Mouse (Mus musculus) urinary bladder, postnatal 25 days (tissue): ENCODE data around the gene Dnaic2.
A peak's percentile ranks its signal among the peaks of the same experiment; 100 is the strongest.

ENCODE experiments used
- DNase-seq: peaks from one replicate; pipeline ENCODE4 v3.0.0; 2022; ENCODE audit warnings: low spot score

Dnaic2 gene

DNA sequence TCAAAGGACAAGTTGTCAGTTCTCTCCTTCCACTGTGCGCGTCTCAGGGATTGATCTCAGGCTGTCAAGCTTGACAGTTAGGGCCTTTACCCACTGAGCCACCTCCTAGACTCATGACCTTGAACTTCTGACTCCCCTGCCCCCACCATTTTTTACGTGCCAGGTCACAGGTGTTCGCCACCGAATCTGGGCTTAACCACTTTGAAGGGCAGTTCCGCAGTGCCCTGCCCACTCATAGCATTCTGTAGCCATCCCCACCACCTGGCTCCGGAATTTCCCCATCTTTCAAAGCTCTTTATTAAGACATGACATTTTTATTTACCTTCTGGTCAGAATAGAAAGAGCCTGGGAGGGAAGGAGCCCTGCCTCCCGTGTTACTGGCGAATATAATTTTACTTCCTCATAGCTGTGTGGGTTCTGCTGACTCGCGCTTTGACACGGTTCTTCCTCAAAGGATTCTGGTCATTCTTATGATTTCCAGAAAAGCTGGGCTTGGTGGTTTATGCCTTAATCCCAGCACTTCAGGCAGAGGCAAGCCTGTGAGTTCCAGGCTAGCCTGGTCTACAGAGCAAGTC is 20.4 kb downstream of the Dnaic2 start:
- DNase-seq = no peak

DNA sequence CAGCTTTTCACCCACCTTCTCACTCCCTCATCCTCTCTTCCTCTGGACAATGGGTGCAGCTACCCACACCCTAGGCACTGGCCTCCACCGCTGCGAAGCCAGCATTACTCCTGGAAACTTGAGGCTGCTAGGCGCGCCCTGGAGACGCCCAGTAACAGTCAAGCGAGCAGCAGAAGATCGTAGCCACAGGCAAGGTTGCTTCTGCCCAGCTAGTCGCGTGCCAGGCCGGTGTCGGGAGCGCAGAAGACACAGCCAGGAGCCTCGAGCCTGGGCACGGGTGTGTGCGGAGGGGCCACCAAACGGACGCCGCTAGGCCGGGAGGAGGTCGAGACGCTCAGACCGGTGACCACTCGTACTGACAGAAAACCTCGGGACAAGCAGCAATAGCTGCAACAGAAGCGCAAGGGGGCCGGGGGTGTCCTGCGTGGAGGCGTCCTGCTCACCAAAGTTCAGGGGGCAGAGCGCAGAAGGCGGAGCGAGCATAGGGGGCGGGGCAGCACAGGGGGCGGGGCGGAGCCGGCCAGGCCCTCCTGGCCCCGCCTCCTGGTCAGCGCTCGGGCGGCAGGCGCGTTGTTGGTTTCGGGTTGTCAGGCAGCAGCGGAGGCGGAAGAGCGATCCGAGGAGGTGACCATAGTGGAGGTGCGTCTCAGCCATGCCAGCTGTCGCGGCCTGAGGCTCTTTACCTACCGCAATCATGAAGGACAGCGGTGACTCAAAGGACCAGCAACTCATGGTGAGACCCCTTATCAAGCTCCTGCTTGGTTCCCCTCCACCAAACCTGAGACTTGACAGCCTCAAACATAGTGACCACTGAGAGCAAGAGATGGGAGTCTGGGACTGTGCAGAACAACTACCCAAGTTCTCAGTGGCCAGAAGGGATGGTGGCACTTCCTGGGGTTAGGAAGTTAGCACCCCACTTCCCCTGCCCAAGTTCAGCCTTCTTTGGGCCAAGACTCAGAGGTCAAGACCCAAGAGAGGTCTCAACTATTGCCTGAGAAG is 37.9 kb downstream of the Dnaic2 start, which contains the start of gene Kif19a:
TSS of gene Kif19a (plus strand) at position 569 of the 999 bp plus-strand sequence.
- DNase-seq = peak; percentile 43

DNA sequence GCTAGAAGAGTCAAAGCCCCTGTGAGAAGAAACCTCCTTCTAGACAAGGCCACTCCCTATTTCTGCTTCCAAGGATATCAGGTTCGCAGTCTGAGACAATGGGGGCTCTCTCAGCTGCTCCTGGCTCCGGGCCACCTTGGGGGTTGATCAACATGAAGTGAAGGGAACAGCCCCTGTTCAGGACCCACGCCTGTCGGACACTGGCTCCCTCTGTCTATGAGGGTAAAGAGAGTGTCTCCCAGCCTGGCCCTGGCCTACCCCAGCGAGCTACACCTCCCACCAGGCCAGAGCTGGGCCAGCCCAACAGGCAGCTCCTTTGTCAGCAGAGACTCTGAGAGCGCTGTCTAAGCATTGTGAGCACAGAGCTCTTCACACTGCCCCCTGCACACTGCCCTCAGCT is 42.7 kb downstream of the Dnaic2 start:
- DNase-seq = no peak

DNA sequence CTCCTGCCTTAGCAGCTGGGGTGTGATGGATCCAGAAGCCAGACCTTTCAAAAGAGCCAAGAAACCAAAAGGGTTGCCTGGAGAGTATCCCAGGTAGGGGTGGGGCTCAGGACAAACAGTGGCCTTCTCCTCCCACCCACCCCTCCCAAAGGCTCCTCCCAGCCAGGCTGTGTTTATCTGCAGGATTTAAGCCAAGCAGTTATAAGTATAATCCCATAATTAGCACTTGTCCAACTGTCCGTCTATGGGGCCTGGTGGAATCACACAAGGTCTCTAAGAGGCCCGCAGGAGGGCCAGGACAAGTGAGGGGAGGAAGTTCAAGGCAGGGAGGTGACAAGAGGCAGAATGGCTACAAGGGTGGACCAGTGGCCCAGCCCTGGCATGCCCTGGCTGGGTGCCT is 44.7 kb downstream of the Dnaic2 start:
- no peak for DNase-seq

DNA sequence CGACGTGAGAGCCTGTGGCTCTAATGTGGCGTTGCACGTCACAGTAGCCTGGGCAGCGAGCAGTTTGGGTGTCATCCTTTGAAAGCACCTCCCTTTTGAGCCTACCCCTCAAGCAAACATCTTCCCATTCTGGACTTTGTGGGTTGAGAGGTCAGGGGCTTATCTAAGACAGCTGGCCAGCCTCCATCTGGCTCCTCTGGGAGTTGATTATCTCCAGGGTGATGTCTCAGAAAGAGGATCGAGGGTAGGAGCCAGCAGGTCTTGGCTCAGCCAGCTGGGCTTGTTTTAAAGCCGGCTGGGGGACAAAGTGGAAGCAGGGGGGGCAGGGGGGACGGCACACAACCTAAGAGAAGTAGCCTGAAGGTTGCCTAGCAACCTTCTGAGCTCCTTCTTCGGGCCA is 52.9 kb downstream of the Dnaic2 start:
- no peak for DNase-seq

DNA sequence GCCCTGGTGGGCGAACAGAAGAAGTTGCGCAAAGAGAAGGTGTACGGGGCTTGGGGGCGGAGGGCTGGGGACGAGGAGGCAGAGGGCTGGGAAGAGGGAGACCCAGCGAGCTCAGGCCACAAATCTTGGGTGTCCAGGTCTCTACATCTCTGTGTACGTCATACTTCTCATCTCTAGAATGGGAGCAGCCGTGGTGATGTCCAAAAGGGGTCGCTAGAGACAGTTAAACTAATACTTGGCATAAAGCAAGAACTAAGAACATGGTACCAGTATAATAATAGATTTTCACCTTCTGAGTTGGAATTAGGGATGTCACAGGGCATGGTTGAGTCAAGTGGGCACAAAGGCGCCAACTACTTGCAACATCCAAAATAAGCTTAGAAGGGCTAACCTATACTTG is 58.7 kb downstream of the Dnaic2 start:
- no peak for DNase-seq

DNA sequence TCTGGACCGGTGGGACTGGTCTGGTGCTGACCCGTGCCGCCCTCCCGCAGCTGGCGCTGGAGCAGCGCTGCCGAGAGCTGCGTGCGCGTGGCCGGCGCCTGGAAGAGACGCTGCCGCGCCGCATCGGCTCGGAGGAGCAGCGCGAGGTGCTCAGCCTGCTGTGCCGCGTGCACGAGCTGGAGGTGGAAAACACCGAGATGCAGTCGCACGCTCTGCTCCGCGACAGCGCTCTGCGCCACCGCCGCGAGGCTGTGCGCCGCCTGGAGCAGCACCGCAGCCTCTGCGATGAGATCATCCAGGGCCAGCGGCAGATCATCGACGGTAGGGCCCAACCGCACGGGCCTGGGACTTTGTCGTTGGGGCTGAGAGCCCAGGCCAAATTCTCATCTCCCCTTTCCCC is 59.1 kb downstream of the Dnaic2 start:
- no peak for DNase-seq

DNA sequence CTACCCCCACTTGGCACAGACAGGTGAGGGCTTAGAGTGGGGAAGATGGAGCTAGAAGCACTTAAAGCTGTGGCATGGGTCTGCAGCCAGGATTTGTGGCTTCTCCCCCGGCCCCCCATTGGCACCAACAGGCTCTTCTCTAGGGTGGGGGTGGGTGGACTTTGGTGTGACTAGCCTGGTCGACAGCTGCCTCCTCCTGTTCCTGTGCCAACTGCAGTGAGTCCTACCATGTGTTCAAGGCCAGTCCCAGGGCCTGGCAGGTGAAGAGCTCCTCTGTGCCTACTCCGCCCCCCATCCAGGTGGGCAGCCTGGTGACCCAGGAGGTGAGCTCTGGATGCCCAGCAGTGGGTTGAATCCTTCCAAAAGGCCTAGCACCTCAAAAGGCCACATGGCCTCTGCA is 60.4 kb downstream of the Dnaic2 start:
- no peak for DNase-seq

DNA sequence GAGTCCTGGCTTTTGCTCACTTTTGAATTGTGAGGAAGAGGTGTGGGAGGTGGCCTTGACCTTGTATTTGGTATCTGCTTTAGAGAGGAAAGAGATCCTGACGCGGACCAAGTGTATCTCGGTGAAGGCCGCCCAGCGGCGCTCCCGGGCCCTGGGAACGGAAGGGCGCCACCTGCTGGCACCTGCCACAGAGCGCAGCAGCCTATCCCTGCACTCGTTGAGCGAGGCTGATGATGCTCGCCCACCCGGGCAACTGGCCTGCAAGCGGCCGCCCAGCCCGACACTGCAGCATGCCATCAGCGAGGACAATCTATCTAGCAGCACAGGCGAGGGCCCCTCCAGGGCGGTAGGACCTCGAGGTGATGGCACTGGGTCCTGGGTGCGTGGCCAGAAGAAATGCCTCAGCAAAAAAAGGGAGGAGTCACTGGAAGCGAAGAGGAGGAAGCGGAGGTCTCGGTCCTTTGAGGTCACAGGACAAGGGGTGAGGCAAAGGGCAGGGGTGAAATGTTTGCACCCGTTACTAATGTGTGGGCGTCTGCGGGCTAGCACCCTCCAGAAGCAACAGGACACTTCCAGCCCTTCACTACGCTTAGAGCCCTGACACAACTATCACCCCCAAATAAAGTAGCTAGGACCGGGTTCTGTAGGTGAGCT is 62.0 kb downstream of the Dnaic2 start:
- DNase-seq = peak; percentile 86

DNA sequence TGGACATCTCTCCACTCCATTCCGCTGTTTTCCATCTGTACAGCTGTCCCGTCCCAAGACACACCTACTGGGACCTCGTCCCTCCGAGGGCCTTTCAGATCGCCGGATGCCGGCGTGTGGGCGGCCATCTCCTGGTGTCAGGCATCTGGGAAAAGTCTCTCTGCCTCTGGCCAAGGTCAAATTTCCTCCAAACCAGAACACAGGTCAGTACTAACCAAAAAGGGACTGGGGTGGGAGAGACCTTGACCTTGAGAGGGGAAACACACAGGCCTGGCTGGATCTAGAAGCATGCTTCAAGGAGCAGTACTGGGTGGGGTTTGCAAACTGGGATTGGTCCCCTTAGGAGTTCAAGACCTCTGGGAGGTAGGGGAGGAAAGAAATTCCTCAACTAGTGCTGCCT is 62.5 kb downstream of the Dnaic2 start:
- DNase-seq = no peak

DNA sequence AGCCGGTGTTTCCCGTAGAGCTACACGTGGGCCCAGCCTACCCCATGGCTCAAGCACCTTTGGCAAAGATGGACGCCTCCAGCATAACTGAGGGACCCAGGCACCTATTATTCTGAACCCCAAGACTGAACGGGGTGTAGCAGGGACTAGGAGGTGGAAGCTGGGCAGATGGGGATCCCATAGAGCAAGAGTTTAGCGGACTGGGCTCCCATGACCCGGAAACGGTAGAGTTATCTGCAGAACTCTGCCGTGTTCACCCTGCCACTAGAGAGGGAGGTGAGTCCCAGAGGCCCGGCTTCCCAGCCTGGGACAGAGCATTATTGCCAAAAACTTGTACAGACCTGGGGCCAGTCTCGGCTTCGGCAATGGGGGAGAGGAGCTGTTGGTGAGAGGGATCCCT is 63.0 kb downstream of the Dnaic2 start:
- DNase-seq = no peak

DNA sequence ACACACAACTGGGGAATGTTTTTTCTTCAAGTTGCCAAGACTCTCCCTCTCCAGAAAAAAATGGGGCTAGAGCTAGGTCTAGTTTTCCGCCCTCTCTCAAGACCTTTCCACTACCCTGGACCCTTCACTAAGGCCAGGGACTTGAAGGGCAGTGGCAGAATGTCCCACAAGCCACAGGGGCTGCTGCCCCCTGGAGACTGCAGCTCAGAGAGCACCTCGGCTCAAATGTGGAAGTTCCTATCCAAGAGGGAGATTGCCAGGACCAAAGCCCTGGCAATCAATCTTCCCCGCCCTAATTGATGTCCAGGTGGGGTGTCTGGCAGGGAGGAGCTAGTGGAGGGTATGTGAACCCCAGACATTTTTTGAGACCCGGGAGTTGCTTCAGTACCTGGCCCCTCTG is 63.6 kb downstream of the Dnaic2 start:
- no peak for DNase-seq

DNA sequence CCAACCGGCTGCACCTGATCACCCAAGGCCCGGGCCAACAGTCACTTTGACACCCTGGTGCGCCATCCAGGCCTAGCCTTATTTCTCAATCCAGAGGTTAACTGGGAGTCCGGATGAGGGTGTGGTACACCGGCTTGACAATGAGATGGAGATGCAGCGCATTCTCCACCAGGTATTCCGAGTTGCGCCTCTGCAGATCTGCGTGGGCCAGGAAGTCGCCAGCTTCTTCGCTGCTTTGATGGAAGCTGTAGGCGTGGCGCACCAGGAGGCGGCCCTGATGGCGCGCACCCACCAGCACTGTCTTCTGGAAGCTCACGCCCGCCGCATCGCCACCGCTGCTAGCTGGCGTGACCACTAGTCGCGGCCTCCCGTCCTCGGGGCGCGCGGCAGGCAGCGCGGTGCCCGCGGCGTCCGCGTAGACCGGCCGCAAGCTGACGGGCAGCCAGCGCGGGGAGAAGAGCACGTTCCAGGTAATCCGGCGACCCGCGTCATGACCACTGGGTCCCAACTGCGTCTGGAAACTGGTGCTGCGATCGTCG is 64.2 kb downstream of the Dnaic2 start:
- no peak for DNase-seq

DNA sequence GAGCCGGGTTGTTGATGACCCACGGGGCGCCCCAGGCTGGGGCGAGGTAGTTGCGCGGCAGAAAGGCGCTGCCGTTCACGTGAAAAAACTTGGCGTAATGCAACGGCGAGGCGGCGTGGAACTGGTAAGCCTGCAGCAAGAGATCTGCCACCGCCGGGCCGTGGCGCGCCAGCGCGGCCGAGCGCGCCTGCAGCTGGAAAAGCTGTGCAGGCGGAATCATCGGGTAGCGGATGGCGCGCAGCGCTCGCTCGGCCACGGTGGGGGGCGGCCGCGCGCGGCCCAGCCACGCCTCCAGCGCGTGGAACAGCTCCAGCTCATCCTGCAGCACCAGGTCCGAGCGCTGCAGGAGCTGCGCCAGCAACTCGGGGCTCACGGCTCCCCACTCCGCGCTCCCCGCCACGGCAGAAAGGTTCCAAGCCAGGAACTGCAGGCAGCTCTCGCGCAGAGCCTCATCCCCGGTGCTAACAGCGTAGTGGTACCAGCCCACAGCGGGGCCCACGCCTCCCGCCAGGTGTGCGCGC is 64.7 kb downstream of the Dnaic2 start:
- no peak for DNase-seq

DNA sequence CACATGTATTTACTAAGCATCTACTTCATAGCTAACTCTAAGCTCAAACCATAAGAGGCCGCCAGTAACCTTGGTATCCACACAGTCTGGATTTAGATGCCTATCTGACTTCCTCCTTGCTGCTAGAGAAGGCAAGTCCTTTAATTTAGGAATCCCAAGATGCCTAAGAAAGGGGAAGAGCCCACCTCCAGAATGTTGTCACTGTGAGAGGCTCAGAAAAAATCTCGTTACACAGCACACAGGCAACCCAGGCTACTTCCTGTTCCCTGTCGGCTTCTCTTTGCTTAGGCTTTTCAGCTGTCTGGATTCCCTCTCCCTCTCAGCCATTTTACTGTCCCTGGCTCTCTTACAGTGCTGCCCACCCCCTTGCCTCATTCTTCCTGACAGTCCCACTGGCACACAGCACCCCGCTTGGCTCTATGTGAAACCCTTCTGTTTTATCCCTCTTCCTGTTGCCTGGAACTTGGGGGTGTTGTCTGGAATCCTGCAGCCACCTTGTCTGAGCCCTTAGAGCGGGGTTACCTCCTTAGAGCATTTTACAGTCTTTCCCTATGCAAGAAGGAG is 65.8 kb downstream of the Dnaic2 start:
- no peak for DNase-seq

DNA sequence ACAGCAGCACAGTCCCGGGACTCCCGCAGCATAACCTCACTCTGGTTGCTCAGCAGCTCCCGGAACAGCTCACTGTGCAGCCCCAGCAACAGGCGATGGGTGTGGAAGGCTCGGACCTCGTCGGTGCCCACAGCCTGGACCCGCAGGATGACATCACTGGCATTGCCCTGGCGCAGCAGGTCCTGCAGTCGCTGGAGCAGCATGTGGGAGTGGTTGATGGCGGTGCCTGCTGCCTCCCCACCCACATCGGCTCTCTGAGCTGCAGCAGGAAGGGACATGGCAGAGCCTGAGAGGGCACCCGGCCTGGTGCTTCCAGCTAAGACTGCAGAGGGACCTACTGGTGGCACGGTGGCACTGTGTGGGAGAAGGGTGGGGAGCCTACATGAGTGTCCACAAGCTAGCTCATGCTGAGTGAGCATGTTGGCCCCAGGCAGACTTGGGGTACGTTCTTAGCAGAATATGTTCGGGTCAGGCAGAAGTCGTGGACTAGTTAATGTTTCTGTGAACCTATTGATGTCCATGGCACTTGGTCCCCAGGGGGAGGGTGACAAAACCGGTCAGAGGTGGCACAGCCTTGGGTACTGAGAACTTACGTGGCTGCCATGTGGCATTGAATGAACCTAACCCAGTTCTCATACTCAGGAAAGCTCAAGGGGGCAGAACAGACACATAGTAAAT is 66.8 kb downstream of the Dnaic2 start:
- DNase-seq = no peak

DNA sequence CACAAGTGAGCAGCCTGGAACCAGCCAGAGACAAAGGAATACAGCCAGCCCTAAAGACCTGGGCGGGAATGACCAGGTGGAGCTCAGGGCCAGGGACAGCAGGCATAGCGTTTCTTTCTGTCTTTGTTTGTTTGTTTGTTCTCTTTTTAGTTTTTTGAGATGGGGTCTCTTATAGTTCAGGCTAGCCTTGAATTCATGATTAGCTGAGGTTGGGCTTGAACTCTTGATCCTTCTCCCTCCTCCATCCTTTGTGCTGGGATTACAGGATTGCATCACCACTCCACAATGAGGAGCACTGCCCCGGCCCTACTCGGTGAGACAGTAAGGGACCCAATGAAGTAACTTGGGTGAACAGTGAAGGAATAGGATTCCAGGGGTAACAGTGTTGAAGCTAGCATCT is 67.5 kb downstream of the Dnaic2 start:
- no peak for DNase-seq

DNA sequence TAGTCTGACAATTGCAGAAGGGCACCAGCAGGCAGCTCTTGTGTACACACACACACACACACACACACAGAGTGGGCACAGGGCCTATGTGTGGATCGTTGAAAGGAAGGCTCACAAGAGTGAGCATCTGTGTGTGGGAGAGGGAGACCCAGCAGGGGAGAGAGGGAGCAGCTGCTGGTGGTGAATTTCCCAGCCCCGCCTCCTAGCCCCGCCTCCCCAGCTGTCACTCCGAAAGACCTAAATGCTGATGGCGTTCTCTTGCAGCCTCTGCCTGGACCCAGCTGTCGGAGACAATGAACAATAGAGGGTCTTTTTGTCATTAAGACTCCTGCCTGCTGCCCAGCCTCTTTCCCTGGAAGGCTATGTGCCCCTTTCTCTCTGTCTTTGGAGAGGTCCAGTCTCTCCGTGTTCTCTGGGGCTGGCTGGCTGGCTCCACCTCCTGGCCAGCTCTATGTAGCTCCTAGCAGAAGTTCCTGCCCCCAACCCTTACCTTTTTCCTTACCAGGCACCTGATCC is 68.1 kb downstream of the Dnaic2 start:
- DNase-seq = no peak

DNA sequence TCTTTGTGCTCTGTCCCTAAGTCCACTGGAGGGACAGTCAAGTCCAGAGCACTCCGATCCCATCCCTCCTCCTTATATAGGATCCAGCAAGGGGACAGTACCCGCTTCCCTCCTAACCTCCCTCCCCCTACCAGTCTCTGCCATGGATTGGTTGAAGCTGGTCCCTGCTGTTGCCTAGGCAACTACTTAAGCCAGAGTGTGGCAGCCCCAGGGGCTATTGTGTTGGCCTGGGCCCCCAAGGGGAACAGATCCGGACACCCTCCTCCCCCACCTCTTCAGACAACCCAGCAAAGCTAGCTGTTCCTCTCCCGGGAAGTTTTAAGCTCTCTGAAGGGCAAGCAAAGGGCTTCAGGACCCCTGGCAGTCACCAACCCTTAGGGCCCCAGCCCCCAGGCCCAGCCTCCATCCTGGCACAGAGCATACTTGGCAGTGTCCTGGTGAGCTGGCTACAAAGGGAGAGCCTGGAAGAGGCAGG is 68.7 kb downstream of the Dnaic2 start, which contains the start of gene Btbd17:
TSS of gene Btbd17 (minus strand) at position 98 of the 475 bp plus-strand sequence.
- no peak for DNase-seq

DNA sequence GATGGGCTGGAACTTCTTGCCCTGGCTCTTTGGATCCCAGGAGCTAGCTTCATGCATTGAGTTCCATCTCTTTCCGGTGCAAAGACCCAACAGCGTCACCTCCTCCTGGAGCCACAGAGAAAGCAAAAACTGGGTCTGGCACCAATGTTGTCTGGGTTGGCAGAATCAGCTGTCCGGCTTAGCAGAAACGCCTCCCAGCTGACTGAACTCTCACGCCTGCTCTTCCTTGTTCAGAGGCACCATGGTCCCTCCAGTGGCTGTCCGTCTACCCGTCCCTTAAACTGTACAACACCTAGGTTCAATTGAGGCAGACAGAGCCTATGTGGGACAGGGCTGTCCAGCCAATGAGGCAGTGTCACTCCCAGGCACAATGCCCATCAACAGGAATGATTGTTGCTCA is 70.0 kb downstream of the Dnaic2 start:
- no peak for DNase-seq

DNA sequence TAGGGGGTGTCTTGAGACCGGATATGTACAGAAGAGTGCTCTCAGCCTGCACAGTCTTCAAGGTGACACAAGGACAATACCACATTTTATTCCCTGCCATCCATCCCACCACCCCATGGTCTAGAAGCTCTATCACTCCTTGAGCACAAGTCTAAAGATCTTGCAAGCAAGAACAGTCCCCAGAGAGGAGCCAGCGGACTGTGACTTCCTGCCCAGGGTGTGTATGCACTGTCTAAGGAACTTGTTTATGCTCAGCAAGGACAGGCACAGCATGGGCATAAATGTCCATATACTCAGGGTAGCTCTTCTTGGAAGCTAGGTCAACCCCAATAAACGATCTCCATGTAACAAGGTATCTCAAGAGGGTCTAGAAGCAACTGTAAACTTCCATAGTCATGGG is 70.8 kb downstream of the Dnaic2 start:
- DNase-seq = no peak
